Mouse (Mus musculus) CH12.LX (cell line): Measurements from ENCODE around the gene Pdrg1.

Experiments used
- JUND ChIP-seq: conservative IDR thresholded peaks from 2 replicates; pipeline ENCODE4 v1.6.1; 2011; ENCODE audit warnings: low read depth, low read length, improper control_type of control experiment
- NELFE ChIP-seq: IDR thresholded peaks from 2 replicates; pipeline ENCODE4 v1.6.1; 2011; ENCODE audit warnings: low read depth, low read length, improper control_type of control experiment

GRCm38 (mm10) chr2:152965555-152965954, 49.7 kb downstream of the Pdrg1 start:
- TF ChIP-seq JUND, result no peak
- TF ChIP-seq NELFE, result no peak
